Mouse (Mus musculus) intestine, postnatal 0 days (tissue): ENCODE results near the gene Arfgef2. TPM values are rescaled to one million over a fixed set of nuclear protein-coding genes. Genes with fewer than 3 reads are reported as not detected.

ENCODE experiments used
- ATAC-seq: fragments of 200-750 bp; cut with Nextera tagmentation; 2 replicates; pipeline ENCODE4 v1.8.0; 2017; ENCODE audit warnings: mild to moderate bottlenecking, moderate TSS enrichment, moderate library complexity
- H3K27ac ChIP-seq: fragments of 300-500 bp; sonication (generic); 2 replicates; pipeline ENCODE4 v1.5.1; 2014; ENCODE audit warnings: mild to moderate bottlenecking, low read depth, low read length, moderate library complexity
- H3K27me3 ChIP-seq: fragments of 300-500 bp; sonication (generic); replicated peaks from 2 replicates; pipeline ENCODE4 v1.6.1; 2014; ENCODE audit warnings: low read length, mixed read lengths; ENCODE audit not compliant: control insufficient read depth, insufficient read depth
- H3K36me3 ChIP-seq: fragments of 300-500 bp; sonication (generic); 2 replicates; pipeline ENCODE4 v1.6.1; 2014; ENCODE audit warnings: mild to moderate bottlenecking, moderate library complexity; ENCODE audit not compliant: control insufficient read depth, insufficient read depth
- H3K4me1 ChIP-seq: fragments of 300-500 bp; sonication (generic); replicated peaks from 2 replicates; pipeline ENCODE4 v1.6.1; 2014; ENCODE audit warnings: antibody characterized with exemption, low read length, mixed read lengths; ENCODE audit not compliant: control insufficient read depth, insufficient read depth
- H3K4me2 ChIP-seq: fragments of 300-500 bp; sonication (generic); replicated peaks from 2 replicates; pipeline ENCODE4 v1.6.1; 2014; ENCODE audit warnings: low read depth, mild to moderate bottlenecking, moderate library complexity
- H3K4me3 ChIP-seq: fragments of 300-500 bp; sonication (generic); 2 replicates; pipeline ENCODE4 v1.5.1; 2014; ENCODE audit warnings: low read depth, low read length
- H3K9ac ChIP-seq: fragments of 300-500 bp; sonication (generic); 2 replicates; pipeline ENCODE4 v1.6.1; 2014; ENCODE audit warnings: mild to moderate bottlenecking, low read depth, low read length
- H3K9me3 ChIP-seq: fragments of 300-500 bp; sonication (generic); 2 replicates; pipeline ENCODE4 v1.6.1; 2016; ENCODE audit warnings: mixed run types; ENCODE audit not compliant: control insufficient read depth
- CTCF ChIP-seq: sonication (generic); IDR thresholded peaks from 2 replicates; pipeline ENCODE4 v1.5.1; 2016; ENCODE audit warnings: low read depth, mild to moderate bottlenecking, control low read depth, antibody characterized with exemption, moderate library complexity
- WGBS: fragments of 180-500 bp; shearing (Covaris S2); extraction: QIAGEN DNeasy Blood & Tissue Kit; methylation state at CpG from one replicate; pipeline ENCODE4 v1.1.7; 2014; 5-methylcytosine and 5-hydroxymethylcytosine counted together
- polyA plus RNA-seq: library from polyadenylated mRNA; unstranded; fragments of >200 nt; fragmentation: Nextera tagmentation; extraction: Ambion mirVana; gene quantifications from 2 replicates; pipeline ENCODE4 v1.2.1, GENCODE M21; 2015

Arfgef2 gene
- polyA plus RNA-seq, 1 experiment from 2014 or later: 6.1 TPM

DNA sequence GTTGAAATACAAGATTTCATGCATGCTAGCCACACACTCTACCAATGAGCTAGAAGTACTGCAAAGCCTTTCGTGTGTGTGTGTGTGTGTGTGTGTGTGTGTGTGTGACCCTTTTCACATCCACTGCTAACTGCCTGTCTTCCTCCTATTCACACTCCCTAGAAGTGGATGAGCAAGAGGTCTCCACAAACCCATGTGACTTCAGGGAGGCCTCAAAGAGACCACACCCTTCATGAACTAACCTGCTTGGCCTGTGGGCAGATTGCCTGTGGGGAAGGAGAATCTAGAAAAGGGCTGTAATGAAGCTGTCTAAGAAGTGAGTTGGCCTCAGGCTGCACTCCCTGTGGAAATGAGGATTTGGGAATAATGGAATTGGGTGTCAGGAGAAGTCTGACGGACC lies 93.8 kb downstream of the Arfgef2 start:
- Histone ChIP-seq H3K27ac (no peak overlapping the region), H3K9ac (no peak overlapping the region), H3K9me3 (no peaks in the 10 kb centered on the region), H3K36me3 (peaks cover 14% of the 10 kb centered on the region), H3K4me1 (no peaks in the 10 kb centered on the region), H3K4me2 (no peak overlapping the region), H3K4me3 (no peak overlapping the region), H3K27me3 (no peaks in the 10 kb centered on the region)
- no peak for TF ChIP-seq CTCF
- 87% methylated on average over 2 of the region's 2 CpGs for WGBS
- 0 out of 2 replicates have a peak, but pooled peaks have one; percentile 25 for ATAC-seq

DNA sequence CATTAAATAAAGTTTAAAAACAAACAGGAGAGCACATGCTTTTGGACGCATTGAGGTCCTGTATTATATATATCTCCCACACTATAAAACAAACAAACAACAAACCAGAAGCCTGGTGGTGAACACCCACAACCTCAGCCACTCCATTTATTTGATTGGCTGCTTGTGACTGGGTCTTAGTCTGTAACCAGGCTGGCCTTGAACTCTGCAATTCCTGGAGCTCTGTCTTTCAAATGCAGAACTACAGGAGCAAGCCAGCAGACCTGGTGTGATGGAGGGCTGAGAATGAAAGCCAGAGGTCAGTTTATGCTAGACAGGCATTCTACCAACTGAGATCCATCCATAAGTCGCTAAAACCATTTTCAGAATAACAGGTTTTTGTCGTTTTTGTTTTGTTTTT lies 94.4 kb downstream of the Arfgef2 start:
- Histone ChIP-seq H3K27me3 (no peaks in the 10 kb centered on the region), H3K4me1 (no peaks in the 10 kb centered on the region), H3K36me3 (peaks cover 8% of the 10 kb centered on the region), H3K4me3 (no peak overlapping the region), H3K9me3 (no peaks in the 10 kb centered on the region), H3K4me2 (no peak overlapping the region), H3K9ac (no peak overlapping the region), H3K27ac (no peak overlapping the region)
- ATAC-seq: no peak
- TF ChIP-seq CTCF: no peak
- 68% methylated on average over 3 of the region's 3 CpGs for WGBS

DNA sequence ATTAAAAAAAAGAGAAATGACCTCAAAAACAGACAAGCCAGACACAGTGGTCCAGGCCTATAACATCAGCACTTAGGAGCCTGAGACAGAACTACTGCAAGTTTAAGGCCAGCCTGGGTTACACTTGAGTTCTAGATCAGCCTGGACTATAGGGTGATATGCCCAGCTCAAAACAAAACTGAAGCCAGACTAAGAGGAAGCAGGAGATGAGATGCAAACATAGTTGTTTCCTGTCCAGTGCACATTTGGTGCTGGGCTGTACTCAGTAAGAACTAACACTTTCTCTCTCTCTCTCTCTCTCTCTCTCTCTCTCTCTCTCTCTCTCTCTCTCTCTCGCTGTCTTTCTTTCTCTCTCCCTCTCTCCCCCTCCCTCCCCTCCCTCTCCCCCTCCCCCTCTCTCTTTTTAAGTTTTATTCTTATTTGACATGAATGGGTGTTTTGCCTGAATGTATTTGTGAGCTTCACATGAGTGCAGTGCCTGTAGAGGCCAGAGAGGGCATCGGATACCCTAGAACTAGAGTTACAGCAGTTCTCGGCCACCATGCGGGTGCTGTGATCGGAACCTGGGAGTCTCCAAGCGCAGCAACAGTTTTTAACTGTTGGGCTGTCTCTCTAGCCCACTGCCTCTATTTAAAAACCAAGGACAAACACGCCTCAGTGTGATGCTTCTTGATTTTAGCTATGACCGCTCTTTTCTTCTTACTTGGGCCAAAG lies 95.6 kb downstream of the Arfgef2 start:
- no peaks in the 10 kb centered on the region for H3K27me3 ChIP-seq
- ATAC-seq: no peak

DNA sequence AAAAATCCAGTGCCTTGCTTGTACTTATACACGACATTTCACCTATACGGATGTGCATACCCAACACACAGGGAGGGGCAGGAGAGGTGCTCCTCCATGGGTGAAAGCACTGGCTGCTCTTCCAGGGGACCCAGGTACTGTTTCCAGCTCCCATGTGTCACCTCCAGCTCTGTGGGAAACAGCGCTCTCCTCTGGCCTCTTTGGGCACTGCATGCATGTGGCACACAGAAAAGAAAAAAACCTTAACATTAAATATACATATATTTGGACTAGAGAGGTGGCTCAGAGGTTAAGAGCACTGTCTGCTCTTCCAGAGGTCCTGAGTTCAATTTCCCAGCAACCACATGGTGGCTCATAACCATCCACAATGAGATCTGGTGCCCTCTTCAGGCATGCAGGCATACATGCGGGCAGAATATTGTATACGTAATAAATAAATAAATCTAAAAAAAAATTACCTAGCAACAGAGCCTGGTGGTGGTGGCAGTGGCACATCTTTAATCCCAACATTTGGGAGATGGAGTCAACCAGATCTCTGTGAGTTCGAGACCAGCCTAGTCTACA lies 98.4 kb downstream of the Arfgef2 start:
- Histone ChIP-seq H3K9me3 (no peaks in the 10 kb centered on the region), H3K36me3 (no peaks in the 10 kb centered on the region; the same call in 1 of the 2 replicates), H3K27ac (no peak overlapping the region), H3K4me2 (no peak overlapping the region), H3K4me1 (peaks cover 5% of the 10 kb centered on the region), H3K9ac (no peak overlapping the region), H3K4me3 (no peak overlapping the region), H3K27me3 (no peaks in the 10 kb centered on the region)
- 87% methylated on average over 6 of the region's 6 CpGs for WGBS
- no peak for ATAC-seq
- peak; percentile 36 for TF ChIP-seq CTCF

More for the DNA sequence above, 95.6 kb downstream of the Arfgef2 start:
- H3K36me3 ChIP-seq: peaks cover under 1% of the 10 kb centered on the region
- WGBS: 89% methylated on average over 8 of the region's 8 CpGs
- TF ChIP-seq CTCF: no peak
- no peak overlapping the region for H3K4me2 ChIP-seq
- H3K4me3 ChIP-seq: no peak overlapping the region
- H3K9ac ChIP-seq: no peak overlapping the region
- H3K27ac ChIP-seq: no peak overlapping the region
- H3K9me3 ChIP-seq: no peaks in the 10 kb centered on the region
- no peaks in the 10 kb centered on the region for H3K4me1 ChIP-seq

DNA sequence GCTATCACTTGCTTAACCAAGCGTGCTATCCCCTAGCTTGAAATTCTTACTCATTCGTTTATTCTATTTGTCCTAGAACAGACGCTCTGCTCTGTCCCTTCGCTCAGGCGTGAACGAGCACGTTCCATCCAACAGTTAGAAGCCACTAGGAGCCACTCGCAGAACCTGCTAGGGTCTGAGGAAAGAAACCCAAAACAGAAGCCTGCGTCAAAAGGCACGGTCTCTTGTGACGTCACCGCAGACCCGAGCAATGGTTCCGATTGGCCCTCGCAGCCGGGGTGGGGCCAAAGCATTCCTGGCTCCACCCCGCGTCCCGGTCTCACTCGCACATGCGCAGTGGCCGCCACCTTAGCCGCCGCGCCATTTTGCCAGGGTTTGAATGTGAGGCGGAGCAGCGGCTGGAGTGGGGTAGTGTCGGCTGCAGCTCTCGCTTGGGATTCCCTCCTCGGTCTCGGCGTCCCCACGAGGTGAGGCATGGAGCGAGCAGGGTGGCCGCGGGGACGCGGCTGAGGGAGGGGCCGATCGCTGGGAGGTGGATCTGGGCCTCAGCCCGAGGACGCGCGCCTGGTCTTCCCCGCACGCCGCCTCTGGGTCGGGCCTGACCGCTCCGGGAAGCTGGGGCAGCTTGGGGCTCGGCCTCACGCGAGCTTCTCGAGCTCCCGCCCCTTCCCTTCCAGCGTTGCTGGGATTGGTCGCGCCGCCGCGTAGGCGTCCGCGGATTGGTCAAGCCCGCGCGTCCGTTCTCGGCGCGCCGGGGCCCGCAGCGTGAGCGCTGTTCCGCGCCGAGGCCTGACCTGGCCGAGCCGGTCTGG lies 100.5 kb downstream of the Arfgef2 start, which contains the start of gene Cse1l:
TSS of gene Cse1l (plus strand) at position 330 of the 812 bp plus-strand sequence.
- peak within 1 kb of the TSS; percentile 98 for H3K27ac ChIP-seq
- no peaks in the 10 kb centered on the region for H3K9me3 ChIP-seq
- peak within 1 kb of the TSS; percentile 76 for H3K4me2 ChIP-seq
- no peaks in the 10 kb centered on the region for H3K27me3 ChIP-seq
- H3K4me1 ChIP-seq: peaks cover 5% of the 10 kb centered on the region
- no peak for TF ChIP-seq CTCF
- ATAC-seq: peak; percentile 98
- H3K4me3 ChIP-seq: peak within 1 kb of the TSS; percentile 77
- WGBS: under 1% methylated on average over 80 of the region's 80 CpGs
- peak within 1 kb of the TSS; percentile 78 for H3K9ac ChIP-seq
- peaks cover 6% of the 10 kb centered on the region; the same call in 1 of the 2 replicates for H3K36me3 ChIP-seq
